Mouse (Mus musculus) left cerebral cortex, adult 9 months (tissue): ENCODE data around the gene Slpi.
A peak's percentile ranks its signal among the peaks of the same experiment; 100 is the strongest.
"Not testable (repeated sequence)": the region's sequence is repeated elsewhere in the genome, so short reads cannot be mapped to it uniquely, and the experiment has no call there.

ENCODE experiments used
- DNase-seq, 2 experiments: peaks; one replicate each; pipeline ENCODE4 v3.0.0; 2022; ENCODE audit warnings: low spot score in 2 of 2

Gene Slpi

DNA sequence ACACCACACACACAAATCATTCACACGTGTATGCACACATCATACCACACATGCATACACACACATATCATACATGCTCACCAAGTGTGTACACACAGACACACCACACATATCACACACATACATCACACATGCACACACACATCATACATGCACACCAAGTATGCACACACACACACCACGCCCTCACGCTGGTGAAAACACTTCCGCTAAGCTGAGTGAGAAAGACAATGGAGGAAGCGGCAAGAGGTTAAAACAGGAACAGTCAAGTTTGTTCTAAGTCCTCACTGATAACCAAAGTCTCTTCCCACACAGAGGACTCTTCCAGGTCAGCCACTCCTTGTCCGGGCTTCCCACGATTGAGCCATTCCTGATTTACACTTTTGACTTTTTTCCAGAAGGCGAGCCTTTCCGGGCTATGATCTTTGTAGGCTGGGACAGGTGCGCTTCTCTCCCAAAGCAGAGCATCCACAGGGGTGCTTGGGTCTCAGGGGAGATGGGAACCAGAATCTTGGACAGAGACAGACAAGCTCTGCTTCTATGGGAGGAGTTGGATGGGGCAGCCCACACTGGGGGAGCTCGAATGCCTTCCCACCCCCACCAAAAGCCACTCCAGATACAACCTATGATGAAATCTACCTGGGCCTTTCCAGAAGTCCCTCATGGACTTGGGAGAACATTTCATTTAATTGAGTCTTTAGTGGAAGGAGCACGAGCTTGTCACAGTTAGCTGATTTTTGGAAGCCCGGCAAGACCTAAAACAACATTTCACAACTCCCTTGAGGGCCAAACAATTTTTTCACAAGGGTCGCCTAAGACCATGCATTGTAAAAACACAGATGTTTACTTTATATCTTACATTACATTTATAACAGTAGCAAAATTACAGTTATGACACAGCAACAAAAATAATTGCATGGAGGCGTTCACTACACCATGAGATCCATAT lies 11.1 kb downstream of the Slpi start:
- no peak for DNase-seq

DNA sequence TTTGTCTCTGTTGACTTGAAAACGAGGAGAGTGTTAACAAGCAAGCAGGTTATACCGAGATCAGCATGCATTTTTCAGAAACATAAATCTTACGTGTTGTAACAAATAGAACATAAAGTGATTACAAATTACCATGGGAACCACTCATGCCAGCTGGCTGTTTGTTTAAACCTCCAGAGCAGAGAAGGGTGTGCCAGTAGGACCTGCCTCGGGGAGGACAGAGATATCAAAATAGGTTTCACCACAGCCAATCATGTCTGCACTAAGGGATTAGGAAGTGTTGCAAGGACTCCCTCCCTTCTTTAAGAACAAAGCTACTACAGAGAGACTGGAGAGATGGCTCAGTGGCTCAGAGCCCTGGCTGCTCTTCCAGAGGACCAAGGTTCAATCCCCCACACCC lies 15.7 kb downstream of the Slpi start:
- no peak for DNase-seq

DNA sequence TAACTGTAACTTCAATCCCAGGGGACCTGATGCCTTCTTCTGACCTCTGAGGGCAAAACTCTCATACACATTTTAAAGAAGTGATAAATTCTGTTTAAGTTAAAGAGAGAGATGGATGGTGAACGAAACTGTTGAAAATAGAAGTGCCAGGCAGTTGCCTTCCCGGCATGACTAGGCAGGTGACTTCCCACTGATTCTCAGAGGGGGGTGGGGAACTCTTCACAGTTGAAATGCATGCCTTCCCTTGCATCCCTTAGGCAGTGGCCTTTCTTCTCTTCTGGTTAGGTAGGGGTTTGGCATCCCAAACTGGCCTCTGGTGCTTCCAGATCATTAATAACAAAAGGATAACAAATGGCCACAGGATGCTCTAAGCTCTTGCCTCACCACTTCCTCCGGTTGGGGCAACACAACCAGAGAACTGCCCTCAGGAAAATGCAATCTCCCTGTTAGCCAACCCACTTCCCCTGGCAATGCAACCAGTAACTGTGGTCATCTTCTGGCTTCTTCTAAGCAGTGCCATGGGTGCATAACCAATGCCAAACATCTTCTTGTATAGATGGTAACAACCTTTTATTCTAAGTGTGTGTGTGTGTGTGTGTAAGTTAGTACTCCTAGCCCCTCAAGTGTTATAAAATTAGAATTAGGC lies 16.4 kb downstream of the Slpi start:
- DNase-seq = no peak

- no peak for DNase-seq
Observed at GRCm38 (mm10) chr2:164371371-164371770, 17.5 kb downstream of the Slpi start.

GRCm38 (mm10) chr2:164368620-164369105 lies 20.2 kb downstream of the Slpi start:
- no peak for DNase-seq

DNA sequence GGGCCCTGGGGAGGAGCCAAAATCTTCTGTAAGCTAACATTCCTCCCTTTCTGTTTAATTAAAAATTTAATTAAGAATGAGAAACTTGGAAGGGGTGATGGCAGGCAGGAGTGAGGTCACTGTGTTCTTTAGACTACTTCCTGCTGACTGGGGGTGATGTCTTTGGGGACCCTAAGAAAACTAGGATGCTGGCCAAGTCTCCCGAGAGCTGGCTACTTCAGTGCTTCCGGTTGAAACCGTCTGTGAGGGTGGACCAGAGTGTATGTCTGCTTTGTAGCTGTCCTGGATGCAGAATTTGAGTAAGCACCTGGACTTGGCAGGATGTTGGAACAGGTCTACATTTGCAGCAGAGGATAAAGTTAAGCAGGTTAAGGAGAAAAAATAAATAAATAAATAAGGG lies 21.9 kb downstream of the Slpi start:
- no peak for DNase-seq

DNA sequence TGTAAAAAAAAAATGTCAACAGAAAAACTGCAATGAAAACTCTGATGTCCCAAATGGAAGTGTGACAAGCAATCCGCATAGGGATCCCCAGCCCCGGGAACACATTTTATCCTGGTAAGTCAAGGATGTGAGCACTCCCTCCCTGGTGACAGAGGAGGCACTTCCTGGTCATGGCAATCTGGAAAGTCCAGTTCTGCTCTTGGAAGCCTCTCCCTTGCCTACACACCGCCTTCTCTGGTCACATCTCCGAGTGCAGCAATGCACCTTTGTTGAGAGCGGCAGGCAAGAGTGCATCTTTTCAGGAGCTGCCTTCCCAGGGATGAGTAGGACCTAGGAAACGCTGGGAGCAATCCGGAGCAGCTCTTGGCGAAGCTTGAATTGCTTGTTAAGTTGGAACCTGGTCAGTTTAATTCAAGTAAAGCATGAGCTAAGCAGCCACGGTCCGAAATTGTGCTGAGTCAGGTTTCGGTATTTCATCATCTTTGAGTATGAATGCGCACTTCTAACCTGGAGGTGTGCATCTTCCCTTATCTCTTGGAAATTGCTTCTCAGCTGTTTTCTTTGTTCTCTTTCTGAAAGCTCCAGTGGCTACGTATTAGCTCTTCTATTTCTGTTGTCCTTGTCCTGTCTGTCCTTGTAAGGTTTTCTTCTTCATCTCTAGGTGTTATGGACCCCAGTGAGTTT lies 27.8 kb downstream of the Slpi start:
- no peak for DNase-seq

- no peak for DNase-seq
Observed at GRCm38 (mm10) chr2:164359668-164360067, 29.2 kb downstream of the Slpi start.

DNA sequence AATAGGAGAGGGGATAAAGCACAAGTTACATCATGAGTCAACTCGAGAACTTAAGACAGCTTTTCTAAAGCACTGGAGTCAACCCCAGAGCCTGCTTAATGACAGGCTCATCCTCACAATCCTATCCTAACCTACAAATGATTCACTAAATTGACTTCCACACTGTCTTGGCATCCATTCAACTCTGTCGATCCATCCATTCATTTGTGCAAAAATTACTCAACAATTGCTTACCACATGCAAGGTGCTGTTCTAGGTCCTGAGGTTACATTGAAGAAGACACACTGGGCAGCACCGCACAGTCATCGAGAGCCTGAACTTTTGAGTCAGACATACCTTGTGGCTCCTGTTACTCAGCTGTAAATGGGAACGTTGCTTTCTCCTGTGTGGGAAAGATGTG lies 29.9 kb downstream of the Slpi start:
- DNase-seq = no peak

DNA sequence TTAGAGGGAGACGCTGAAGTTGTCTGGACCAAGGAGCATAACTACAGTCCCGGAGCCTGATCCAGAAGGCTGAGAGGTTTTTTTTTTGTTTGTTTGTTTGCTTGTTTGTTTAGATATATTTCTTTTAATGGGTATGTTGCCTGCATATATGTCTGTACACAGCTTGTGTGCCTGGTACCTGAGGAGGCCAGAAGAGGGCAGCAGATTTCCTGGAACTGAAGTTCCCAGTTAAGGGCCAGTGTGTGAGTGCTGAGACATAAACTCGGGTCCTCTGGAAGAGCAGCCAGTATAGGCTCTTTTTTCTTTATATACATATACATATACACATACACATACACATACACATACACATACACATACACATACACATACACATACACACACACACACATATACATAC lies 30.5 kb downstream of the Slpi start:
- no peak for DNase-seq

DNA sequence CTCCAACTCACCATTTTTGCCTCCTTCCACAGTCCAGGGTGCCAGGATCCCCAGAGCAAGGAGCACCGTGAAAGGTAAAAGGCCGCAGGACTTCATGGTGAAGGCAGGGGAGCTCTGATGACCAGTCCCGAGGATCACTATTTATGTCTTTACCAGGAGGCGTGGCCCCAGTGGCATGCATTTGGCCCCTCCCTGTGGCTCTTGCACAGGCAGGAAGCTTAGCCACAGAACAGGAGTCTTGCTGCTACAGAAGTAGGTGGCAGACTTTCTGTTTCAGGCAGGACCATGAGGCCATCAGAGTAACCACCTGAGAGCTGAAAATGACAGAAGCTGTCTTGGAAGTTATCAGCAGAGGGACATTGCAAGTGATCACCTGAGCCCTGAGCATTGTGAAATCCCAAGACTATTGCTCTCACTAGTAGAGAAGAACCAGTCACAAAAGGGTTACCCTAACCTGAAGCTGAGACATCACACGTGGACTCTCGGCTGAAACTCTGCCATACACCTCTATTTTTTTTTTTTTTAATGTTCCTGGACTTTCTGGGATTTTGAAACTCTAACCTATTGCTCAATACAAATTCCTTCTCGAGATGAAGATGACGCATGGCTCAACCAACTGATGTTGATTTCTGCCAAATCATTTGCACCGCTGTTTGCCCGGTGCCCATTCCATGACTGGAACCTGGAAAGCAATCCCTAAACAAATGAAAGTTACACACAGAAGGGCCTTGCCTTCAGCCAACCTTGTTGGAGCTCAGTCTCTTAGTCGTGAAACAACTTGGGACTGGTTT lies 32.5 kb downstream of the Slpi start:
- no peak for DNase-seq

GRCm38 (mm10) chr2:164353356-164353755 lies 35.5 kb downstream of the Slpi start:
- no peak for DNase-seq

GRCm38 (mm10) chr2:164352697-164353096 lies 36.2 kb downstream of the Slpi start:
- no peak for DNase-seq

- peak in 1 of 2 experiments; percentile 8 for DNase-seq
Observed at GRCm38 (mm10) chr2:164348980-164349379, 39.9 kb downstream of the Slpi start.

DNA sequence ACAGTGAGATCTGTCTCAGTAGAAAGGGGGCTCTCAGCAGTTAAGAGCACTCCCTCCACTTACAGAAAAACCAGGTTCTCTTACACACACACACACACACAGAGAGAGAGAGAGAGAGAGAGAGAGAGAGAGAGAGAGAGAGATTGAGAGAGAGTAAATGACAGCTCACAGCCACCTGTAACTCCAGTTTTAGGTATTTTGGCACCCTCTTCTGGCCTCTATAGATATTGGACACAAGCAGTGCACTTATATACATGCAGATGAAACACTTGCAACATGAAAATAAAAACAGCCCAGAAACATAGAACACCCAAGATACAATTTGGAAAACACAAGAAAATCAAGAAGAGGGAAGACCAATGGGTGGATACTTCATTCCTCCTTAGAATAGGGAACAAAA lies 41.2 kb downstream of the Slpi start:
- not testable (repeated sequence) for DNase-seq

- DNase-seq = not testable (repeated sequence)
Observed at GRCm38 (mm10) chr2:164343732-164344131, 45.2 kb downstream of the Slpi start.

- not testable (repeated sequence) for DNase-seq
Observed at GRCm38 (mm10) chr2:164332440-164332839, 56.5 kb downstream of the Slpi start, which contains the start of gene Svs5. Gene Svs5, plus strand, starts transcription at chr2:164332740.

DNA sequence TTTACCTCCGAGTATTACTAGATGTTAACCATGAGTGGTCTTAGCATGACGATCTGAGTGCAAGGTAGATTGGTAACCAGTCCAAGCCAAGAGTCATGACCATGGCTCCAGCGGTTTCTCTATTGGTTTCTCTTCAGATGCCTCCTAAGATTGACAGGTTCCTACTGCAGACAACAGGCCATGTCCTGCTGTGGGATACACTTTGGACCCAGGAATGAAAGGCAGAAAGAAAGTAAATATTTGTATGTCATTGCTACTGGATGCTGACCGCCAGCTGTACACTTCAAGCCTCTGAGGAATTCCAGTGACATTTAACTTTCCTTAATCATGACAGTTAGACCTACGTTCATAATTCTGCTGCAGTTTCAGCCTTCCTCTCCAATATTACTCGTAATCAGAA lies 67.9 kb downstream of the Slpi start:
- no peak for DNase-seq

- not testable (repeated sequence) for DNase-seq
Observed at GRCm38 (mm10) chr2:164316451-164316850, 72.4 kb downstream of the Slpi start, which contains the start of gene Svs6. Gene Svs6, plus strand, starts transcription at chr2:164316751.

- not testable (repeated sequence) for DNase-seq
Observed at GRCm38 (mm10) chr2:164315460-164315859, 73.4 kb downstream of the Slpi start.

GRCm38 (mm10) chr2:164312599-164312998 lies 76.3 kb downstream of the Slpi start:
- peak in 1 of 2 experiments; percentile 2 for DNase-seq
